Mouse (Mus musculus): ENCODE data around the gene Lias. TPM values are rescaled to one million over a fixed set of nuclear protein-coding genes. Genes with fewer than 3 reads are reported as not detected.
A peak's percentile ranks its signal among the peaks of the same experiment; 100 is the strongest.

The Lias gene
- polyA plus RNA-seq, 1 experiment from 2014 or later = 68.9 TPM

DNA sequence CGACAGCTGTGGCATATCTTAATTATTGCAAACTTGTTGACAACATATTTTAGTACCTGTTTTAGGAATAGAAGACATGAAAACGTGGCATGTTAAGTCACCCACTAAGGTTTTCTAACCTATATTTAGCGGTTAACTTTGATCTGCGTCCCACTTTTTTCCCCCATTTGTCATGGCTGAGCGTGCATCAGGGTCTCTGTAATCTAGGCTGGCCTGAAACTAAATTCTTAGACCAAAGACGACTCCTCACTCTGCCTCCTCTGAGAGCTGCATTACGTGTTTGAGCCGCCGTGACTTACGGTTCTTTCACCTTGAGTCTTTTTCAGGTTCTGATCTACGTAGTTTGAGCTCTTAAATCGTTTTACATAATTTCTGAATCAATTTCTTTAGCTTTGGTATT is 456 bp downstream of the Lias start:
- Histone ChIP-seq H3K27ac (peak overlapping the region; percentile 97), H3K9me3 (no peaks in the 10 kb centered on the region), H3K27me3 (ENCODE audit: poor library complexity, severe bottlenecking) (no peaks in the 10 kb centered on the region), H3K4me1 (peaks cover 28% of the 10 kb centered on the region), H3K36me3 (replicated peaks) (peaks cover 65% of the 10 kb centered on the region), H3K4me3 (peak overlapping the region; percentile 85)
- WGBS = 3% methylated on average over 12 of the region's 12 CpGs
- no peak for DNase-seq (ENCODE audit: extremely low spot score, low spot score)

GRCm38 (mm10) chr5:65394425-65394824 is 3.1 kb downstream of the Lias start:
- Histone ChIP-seq H3K36me3 (replicated peaks) (peaks cover 64% of the 10 kb centered on the region), H3K4me3 (no peak overlapping the region), H3K4me1 (peaks cover 19% of the 10 kb centered on the region), H3K9me3 (no peaks in the 10 kb centered on the region), H3K27ac (no peak overlapping the region), H3K27me3 (ENCODE audit: poor library complexity, severe bottlenecking) (no peaks in the 10 kb centered on the region)
- DNase-seq (ENCODE audit: extremely low spot score, low spot score) = no peak
- 89% methylated on average over 7 of the region's 7 CpGs for WGBS

DNA sequence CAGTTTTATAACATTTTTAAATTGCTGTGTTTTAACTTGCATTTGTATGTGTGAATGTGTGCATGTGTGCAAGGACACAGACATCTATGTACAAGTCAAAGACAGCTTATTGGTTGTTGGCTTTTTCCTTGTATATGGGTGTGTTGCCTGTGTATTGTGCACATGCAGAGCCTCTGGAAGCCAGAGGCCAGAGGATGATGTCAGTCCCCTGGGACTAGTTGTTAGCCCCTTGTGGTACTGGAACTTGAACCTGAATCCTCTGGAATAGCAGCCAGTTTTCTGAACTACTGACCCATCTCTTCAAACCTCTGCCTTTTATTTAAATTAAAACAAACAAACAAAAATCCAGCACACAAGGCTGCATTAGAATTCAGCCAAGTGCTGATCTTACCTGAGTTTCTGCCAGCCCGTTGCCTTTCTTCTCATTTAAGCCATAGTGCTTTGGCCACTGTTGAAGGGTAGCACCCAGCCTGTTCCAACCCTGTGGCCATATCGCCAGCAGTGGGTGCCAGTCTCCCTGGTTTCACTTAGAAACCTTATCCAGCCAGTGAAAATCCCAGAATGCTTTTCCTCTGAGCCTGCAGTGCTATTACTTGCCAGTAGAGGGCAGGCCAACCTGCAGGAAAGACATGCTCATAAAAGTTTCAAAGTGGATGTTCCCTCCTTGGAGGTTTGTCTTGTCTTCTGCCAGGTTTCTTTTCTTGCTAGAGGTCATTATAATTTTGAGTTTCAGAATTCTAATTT is 10.1 kb downstream of the Lias start:
- Histone ChIP-seq H3K27me3 (ENCODE audit: poor library complexity, severe bottlenecking) (no peaks in the 10 kb centered on the region), H3K27ac (no peak overlapping the region), H3K36me3 (replicated peaks) (peaks cover 93% of the 10 kb centered on the region), H3K4me3 (no peak overlapping the region), H3K4me1 (no peaks in the 10 kb centered on the region), H3K9me3 (no peaks in the 10 kb centered on the region)
- WGBS = 34% methylated on average over 2 of the region's 2 CpGs
- DNase-seq (ENCODE audit: extremely low spot score, low spot score) = peak; percentile 71

- DNase-seq (ENCODE audit: extremely low spot score, low spot score) = peak; percentile 29
- H3K9me3 ChIP-seq = no peaks in the 10 kb centered on the region
- H3K4me3 ChIP-seq = peak overlapping the region; percentile 8; the same call in 1 of the 2 replicates
- 19% methylated on average over 12 of the region's 12 CpGs for WGBS
- H3K4me1 ChIP-seq = peaks cover 13% of the 10 kb centered on the region
- peak overlapping the region; percentile 51; the same call in 1 of the 2 replicates for H3K27ac ChIP-seq
- no peaks in the 10 kb centered on the region for H3K27me3 ChIP-seq (ENCODE audit: poor library complexity, severe bottlenecking)
- peaks cover 69% of the 10 kb centered on the region for H3K36me3 ChIP-seq (replicated peaks)
Measured at GRCm38 (mm10) chr5:65407989-65408388, 16.7 kb downstream of the Lias start.

GRCm38 (mm10) chr5:65415653-65416458 is 24.6 kb downstream of the Lias start:
- H3K27me3 ChIP-seq (ENCODE audit: poor library complexity, severe bottlenecking) = no peaks in the 10 kb centered on the region
- peak; percentile 42 for DNase-seq (ENCODE audit: extremely low spot score, low spot score)
- H3K27ac ChIP-seq = peak overlapping the region; percentile 84
- H3K4me3 ChIP-seq = peak overlapping the region; percentile 29
- peaks cover 51% of the 10 kb centered on the region for H3K36me3 ChIP-seq (replicated peaks)
- WGBS = 17% methylated on average over 26 of the region's 26 CpGs
- no peaks in the 10 kb centered on the region for H3K9me3 ChIP-seq
- H3K4me1 ChIP-seq = peaks cover 11% of the 10 kb centered on the region

DNA sequence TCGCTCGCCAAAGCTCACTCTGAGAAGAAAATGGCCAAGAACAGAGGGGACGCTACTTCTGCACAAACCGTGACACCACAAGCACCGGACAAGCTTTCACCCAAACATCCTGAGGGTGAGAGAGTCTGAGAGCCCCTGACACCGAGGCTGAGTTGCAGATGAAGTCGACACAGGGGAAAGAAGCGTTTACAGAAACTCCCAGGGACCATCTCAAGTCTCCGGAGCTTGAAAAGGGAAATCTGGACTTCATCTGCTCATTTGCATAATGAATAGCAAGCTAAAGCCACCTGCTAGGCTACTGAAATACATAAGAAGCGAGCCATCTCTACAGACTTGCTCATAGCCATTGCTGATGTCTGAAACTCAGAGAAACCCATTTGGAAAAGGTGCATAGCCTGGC is 27.8 kb downstream of the Lias start:
- H3K27me3 ChIP-seq (ENCODE audit: poor library complexity, severe bottlenecking) = no peaks in the 10 kb centered on the region
- peaks cover 11% of the 10 kb centered on the region for H3K4me1 ChIP-seq
- H3K9me3 ChIP-seq = no peaks in the 10 kb centered on the region
- whole genome bisulfite sequencing = 85% methylated on average over 10 of the region's 10 CpGs
- no peak overlapping the region for H3K4me3 ChIP-seq
- H3K27ac ChIP-seq = no peak overlapping the region
- H3K36me3 ChIP-seq (replicated peaks) = peaks cover 67% of the 10 kb centered on the region
- no peak for DNase-seq (ENCODE audit: extremely low spot score, low spot score)

GRCm38 (mm10) chr5:65420822-65421221 is 29.5 kb downstream of the Lias start:
- 87% methylated on average over 6 of the region's 6 CpGs for WGBS
- H3K36me3 ChIP-seq (replicated peaks) = peaks cover 78% of the 10 kb centered on the region

GRCm38 (mm10) chr5:65422803-65423202 is 31.5 kb downstream of the Lias start:
- H3K27me3 ChIP-seq (ENCODE audit: poor library complexity, severe bottlenecking) = no peaks in the 10 kb centered on the region
- peaks cover 73% of the 10 kb centered on the region for H3K36me3 ChIP-seq (replicated peaks)
- DNase-seq (ENCODE audit: extremely low spot score, low spot score) = no peak
- H3K27ac ChIP-seq = no peak overlapping the region
- H3K4me1 ChIP-seq = no peaks in the 10 kb centered on the region
- no peak overlapping the region for H3K4me3 ChIP-seq
- 96% methylated on average over 8 of the region's 8 CpGs for WGBS
- no peaks in the 10 kb centered on the region for H3K9me3 ChIP-seq

More at GRCm38 (mm10) chr5:65420822-65421221, 29.5 kb downstream of the Lias start:
- Histone ChIP-seq H3K4me1 (peaks cover 5% of the 10 kb centered on the region), H3K9me3 (no peaks in the 10 kb centered on the region), H3K27me3 (ENCODE audit: poor library complexity, severe bottlenecking) (no peaks in the 10 kb centered on the region), H3K27ac (no peak overlapping the region), H3K4me3 (no peak overlapping the region)
- DNase-seq (ENCODE audit: extremely low spot score, low spot score) = no peak

DNA sequence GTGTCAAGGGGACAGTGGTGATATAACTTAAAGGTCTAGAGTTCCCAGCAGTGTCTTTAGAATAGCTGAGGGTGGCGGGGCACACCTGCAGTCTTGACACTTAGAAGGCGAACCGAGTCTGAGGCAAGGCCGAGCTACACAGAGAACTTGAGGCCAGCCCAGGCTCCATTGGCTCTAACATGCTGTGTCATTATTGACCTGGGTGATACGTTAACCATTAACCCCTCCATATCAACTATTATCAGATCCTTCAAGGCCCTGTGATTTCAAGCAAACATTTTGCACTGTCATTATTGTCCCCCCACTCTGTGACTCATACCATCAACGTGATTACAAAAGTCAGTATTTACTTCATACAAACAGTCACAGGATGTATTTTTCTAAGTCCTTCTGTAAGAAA is 32.9 kb downstream of the Lias start:
- Histone ChIP-seq H3K36me3 (replicated peaks) (peaks cover 64% of the 10 kb centered on the region), H3K27me3 (ENCODE audit: poor library complexity, severe bottlenecking) (no peaks in the 10 kb centered on the region), H3K4me3 (no peak overlapping the region), H3K9me3 (no peaks in the 10 kb centered on the region), H3K27ac (no peak overlapping the region), H3K4me1 (peaks cover 6% of the 10 kb centered on the region; the same call in 1 of the 2 replicates)
- 90% methylated on average over 6 of the region's 6 CpGs for WGBS
- DNase-seq (ENCODE audit: extremely low spot score, low spot score) = no peak

- Histone ChIP-seq H3K27ac (no peak overlapping the region), H3K9me3 (no peaks in the 10 kb centered on the region), H3K27me3 (ENCODE audit: poor library complexity, severe bottlenecking) (no peaks in the 10 kb centered on the region), H3K4me3 (no peak overlapping the region), H3K4me1 (peaks cover 6% of the 10 kb centered on the region; the same call in 1 of the 2 replicates), H3K36me3 (replicated peaks) (peaks cover 63% of the 10 kb centered on the region)
- 95% methylated on average over 5 of the region's 5 CpGs for WGBS
- no peak for DNase-seq (ENCODE audit: extremely low spot score, low spot score)
Measured at GRCm38 (mm10) chr5:65425251-65425650, 34.0 kb downstream of the Lias start.

GRCm38 (mm10) chr5:65428321-65428720 is 37.0 kb downstream of the Lias start:
- no peaks in the 10 kb centered on the region for H3K9me3 ChIP-seq
- H3K4me3 ChIP-seq = no peak overlapping the region
- DNase-seq (ENCODE audit: extremely low spot score, low spot score) = no peak
- 0 out of 2 replicates have a peak overlapping the region, but pooled peaks have one; percentile 12 for H3K27ac ChIP-seq
- peaks cover 37% of the 10 kb centered on the region for H3K36me3 ChIP-seq (replicated peaks)
- 35% methylated on average over 4 of the region's 4 CpGs for WGBS
- H3K27me3 ChIP-seq (ENCODE audit: poor library complexity, severe bottlenecking) = no peaks in the 10 kb centered on the region
- H3K4me1 ChIP-seq = peaks cover 6% of the 10 kb centered on the region; the same call in 1 of the 2 replicates

DNA sequence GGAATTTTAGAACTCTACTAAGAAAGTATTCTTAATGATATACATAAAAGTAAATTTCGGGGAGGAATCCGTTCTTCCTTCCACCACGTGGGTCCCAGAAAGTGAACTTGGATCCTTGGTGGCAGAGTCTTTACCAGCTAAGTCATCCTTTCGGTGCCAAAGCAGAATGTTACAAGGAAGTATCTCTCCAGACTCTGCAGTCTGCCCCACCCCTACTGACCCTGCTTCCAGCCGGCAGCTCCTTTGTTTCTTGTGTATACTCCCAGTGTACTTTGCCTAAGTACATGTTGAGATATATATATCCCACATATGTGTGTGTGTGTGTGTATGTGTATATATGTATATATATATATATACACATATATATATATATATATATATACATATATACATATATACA is 38.1 kb downstream of the Lias start:
- no peak for DNase-seq (ENCODE audit: extremely low spot score, low spot score)
- Histone ChIP-seq H3K9me3 (no peaks in the 10 kb centered on the region), H3K4me1 (peaks cover 10% of the 10 kb centered on the region), H3K27me3 (ENCODE audit: poor library complexity, severe bottlenecking) (no peaks in the 10 kb centered on the region), H3K4me3 (no peak overlapping the region), H3K36me3 (replicated peaks) (peaks cover 26% of the 10 kb centered on the region), H3K27ac (no peak overlapping the region)
- 92% methylated on average over 5 of the region's 5 CpGs for WGBS
